Comparison of ENCODE assay signal across 9 mouse cellular contexts in genomic region chr5:148495173-148495572, GRCm38 (mm10). TPM values are rescaled to one million over a fixed set of nuclear protein-coding genes. Genes with fewer than 3 reads are reported as not detected.
A peak's percentile ranks its signal among the peaks of the same experiment; 100 is the strongest.
DNase-seq lines count a peak whose midpoint lies in the region; ATAC-seq and TF ChIP-seq lines count a peak whose summit lies in the region.
"Had no signal": no experiment of that assay in that cellular context is flagged by ENCODE, and none has a peak within 500 bp of the region (broad histone marks: within the 10 kb centered on the region; RNA-seq: fewer than 3 reads in every experiment).

No protein-coding gene starts in this region.

- peak; percentile 34 for DNase-seq in limb, embryonic 11.5 days (ENCODE audit: low spot score)
- no peak for DNase-seq in limb, embryonic 10.5 days (ENCODE audit: low spot score)
- DNase-seq in embryonic facial prominence, embryonic 10.5 days (ENCODE audit: low spot score) = peak; percentile 35
- peak; percentile 47 for DNase-seq in lung, postnatal 14 days
- peak; percentile 62 for DNase-seq in thymus, postnatal 25 days
- DNase-seq in right cerebral cortex, postnatal 14 days = no peak
- DNase-seq in layer of hippocampus, adult 2 months (ENCODE audit: low spot score in 2 of 2) = no peak
- no peak for DNase-seq in adrenal gland, postnatal 10 days

- H3K27me3 ChIP-seq in limb, embryonic 11.5 days (ENCODE audit: control insufficient read depth, insufficient read depth, low read length) = no peaks in the 10 kb centered on the region
- no peaks in the 10 kb centered on the region for H3K27me3 ChIP-seq in limb, embryonic 10.5 days (ENCODE audit: low read depth, poor library complexity, severe bottlenecking)
- no peaks in the 10 kb centered on the region for H3K27me3 ChIP-seq in embryonic facial prominence, embryonic 10.5 days (replicated peaks; ENCODE audit: low read depth, poor library complexity, severe bottlenecking)
- H3K27me3 ChIP-seq: midbrain, embryonic 12.5 days had no signal

- no peak for TF ChIP-seq CTCF in layer of hippocampus, adult 2 months (conservative IDR thresholded peaks at IDR 0.05)

- H3K9me3 ChIP-seq in limb, embryonic 11.5 days (ENCODE audit: control insufficient read depth, low read length) = no peaks in the 10 kb centered on the region
- no peaks in the 10 kb centered on the region for H3K9me3 ChIP-seq in limb, embryonic 10.5 days (replicated peaks)
- peaks cover 5% of the 10 kb centered on the region; the same call in 1 of the 2 replicates for H3K9me3 ChIP-seq in embryonic facial prominence, embryonic 10.5 days

- no peak for ATAC-seq in limb, embryonic 11.5 days (ENCODE audit: insufficient number of reproducible peaks, low FRiP score, low TSS enrichment, low read depth)

- H3K36me3 ChIP-seq in limb, embryonic 11.5 days (ENCODE audit: control insufficient read depth, insufficient read depth, low read length) = no peaks in the 10 kb centered on the region
- H3K36me3 ChIP-seq in limb, embryonic 10.5 days = no peaks in the 10 kb centered on the region
- no peaks in the 10 kb centered on the region for H3K36me3 ChIP-seq in embryonic facial prominence, embryonic 10.5 days (replicated peaks)
- H3K36me3 ChIP-seq: midbrain, embryonic 12.5 days had no signal

- H3K4me2 ChIP-seq in limb, embryonic 11.5 days (ENCODE audit: low read depth, severe bottlenecking) = no peak overlapping the region
- H3K4me2 ChIP-seq: midbrain, embryonic 12.5 days had no signal

- no peak overlapping the region for H3K9ac ChIP-seq in limb, embryonic 11.5 days (ENCODE audit: low read length)
- H3K9ac ChIP-seq: midbrain, embryonic 12.5 days had no signal

- H3K4me3 ChIP-seq in limb, embryonic 11.5 days (ENCODE audit: low read depth, low read length) = no peak overlapping the region
- H3K4me3 ChIP-seq in limb, embryonic 10.5 days = no peak overlapping the region
- no peak overlapping the region for H3K4me3 ChIP-seq in embryonic facial prominence, embryonic 10.5 days
- no peak overlapping the region for H3K4me3 ChIP-seq in layer of hippocampus, adult 2 months
- H3K4me3 ChIP-seq: midbrain, embryonic 12.5 days had no signal

- WGBS in limb, embryonic 11.5 days = 54% methylated on average over 10 of the region's 10 CpGs
- WGBS in limb, embryonic 10.5 days = 51% methylated on average over 10 of the region's 10 CpGs
- 63% methylated on average over 10 of the region's 10 CpGs for WGBS in embryonic facial prominence, embryonic 10.5 days

- H3K4me1 ChIP-seq in limb, embryonic 11.5 days (ENCODE audit: control insufficient read depth, insufficient read depth, low read length) = no peaks in the 10 kb centered on the region
- H3K4me1 ChIP-seq in limb, embryonic 10.5 days = peaks cover 5% of the 10 kb centered on the region
- H3K4me1 ChIP-seq in embryonic facial prominence, embryonic 10.5 days = peaks cover 6% of the 10 kb centered on the region

- no peak overlapping the region for H3K27ac ChIP-seq in limb, embryonic 11.5 days (replicated peaks; ENCODE audit: low read depth, low read length)
- no peak overlapping the region for H3K27ac ChIP-seq in limb, embryonic 10.5 days
- H3K27ac ChIP-seq in embryonic facial prominence, embryonic 10.5 days (replicated peaks) = no peak overlapping the region
- no peak overlapping the region for H3K27ac ChIP-seq in layer of hippocampus, adult 2 months
- H3K27ac ChIP-seq: midbrain, embryonic 12.5 days had no signal

RNA-seq across cellular contexts. Expression of gene Ubl3, which starts 57.4 kb away (rescaled TPM):
- 50.6 and 51.3 TPM in 2 replicates for polyA plus RNA-seq in limb, embryonic 11.5 days (2014; fragmentation: Nextera tagmentation; extraction: Ambion mirVana)
- polyA plus RNA-seq in limb, embryonic 10.5 days (2016; fragmentation: Nextera tagmentation; extraction: Ambion mirVana) = 39.8 and 41.4 TPM in 2 replicates
- polyA plus RNA-seq in embryonic facial prominence, embryonic 10.5 days (2016; fragmentation: Nextera tagmentation; extraction: Ambion mirVana) = 55.4 and 56.3 TPM in 2 replicates
- 100 to 1,000 TPM; 221 to 227 TPM for total RNA-seq in layer of hippocampus, adult 2 months (2021)
- 100 to 1,000 TPM; 109 to 119 TPM for total RNA-seq in adrenal gland, postnatal 10 days (2021)

Comparison
In these comparisons a context has a peak if more than half of its experiments do, and no peak if none do; other contexts are left out.
1. DNase-seq: peak in limb, embryonic 11.5 days (single experiment), embryonic facial prominence, embryonic 10.5 days (single experiment), lung, postnatal 14 days (single experiment) and thymus, postnatal 25 days (single experiment); none in limb, embryonic 10.5 days (single experiment), right cerebral cortex, postnatal 14 days (single experiment), layer of hippocampus, adult 2 months (0 of 2) and adrenal gland, postnatal 10 days (single experiment).